Mouse (Mus musculus): ENCODE measurements around the gene Olfr704. TPM values are rescaled to one million over a fixed set of nuclear protein-coding genes. Genes with fewer than 3 reads are reported as not detected.
"Not testable (repeated sequence)": the region's sequence is repeated elsewhere in the genome, so short reads cannot be mapped to it uniquely, and the experiment has no call there.

Gene Olfr704
- total and polyA plus RNA-seq, 2 experiments from 2014 or later = not detected

DNA sequence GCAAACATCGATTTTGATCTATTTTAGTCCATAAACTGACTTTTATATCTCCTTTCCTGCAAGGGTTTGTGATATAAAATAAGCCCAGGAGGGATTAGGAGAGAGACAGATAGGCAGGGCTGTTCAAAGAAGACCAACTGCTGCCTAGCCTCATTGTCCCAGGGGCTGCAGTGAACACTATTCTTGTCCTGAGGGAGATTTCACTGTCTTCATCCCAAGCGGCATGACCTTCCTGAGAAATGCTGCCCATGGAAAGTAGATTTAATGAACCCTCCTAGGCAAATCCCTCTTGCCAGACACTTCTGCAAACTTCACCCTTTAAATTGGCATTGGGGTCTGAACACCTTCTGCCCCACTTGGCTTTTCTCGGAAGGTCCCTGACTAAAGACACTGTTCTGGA is 13.8 kb downstream of the Olfr704 start, which contains the start of gene Olfr705:
TSS of gene Olfr705 (minus strand) at position 101 of the 400 bp plus-strand sequence.
- H3K27ac ChIP-seq (ENCODE audit: low read depth, low read length) = no peak within 1 kb of the TSS
- H3K4me3 ChIP-seq (ENCODE audit: low read depth, low read length) = no peak within 1 kb of the TSS
- no peaks in the 10 kb centered on the region for H3K4me1 ChIP-seq (ENCODE audit: insufficient read depth, low read length)
- TF ChIP-seq CTCF (IDR thresholded peaks at IDR 0.05) = no peak
- DNase-seq (ENCODE audit: low spot score) (no peak), ATAC-seq (ENCODE audit: low FRiP score) (no peak)
- 84% methylated on average over 3 of the region's 3 CpGs for whole genome bisulfite sequencing
- H3K27me3 ChIP-seq (ENCODE audit: insufficient read depth, low read length) = no peaks in the 10 kb centered on the region
- no peak within 1 kb of the TSS for H3K4me2 ChIP-seq (ENCODE audit: low read depth, low read length, poor library complexity, severe bottlenecking)
- no peak within 1 kb of the TSS for H3K9ac ChIP-seq (replicated peaks; ENCODE audit: low read length, poor library complexity, severe bottlenecking)
- no peaks in the 10 kb centered on the region for H3K9me3 ChIP-seq (ENCODE audit: low read length)
- H3K36me3 ChIP-seq (ENCODE audit: insufficient read depth, low read length) = no peaks in the 10 kb centered on the region

DNA sequence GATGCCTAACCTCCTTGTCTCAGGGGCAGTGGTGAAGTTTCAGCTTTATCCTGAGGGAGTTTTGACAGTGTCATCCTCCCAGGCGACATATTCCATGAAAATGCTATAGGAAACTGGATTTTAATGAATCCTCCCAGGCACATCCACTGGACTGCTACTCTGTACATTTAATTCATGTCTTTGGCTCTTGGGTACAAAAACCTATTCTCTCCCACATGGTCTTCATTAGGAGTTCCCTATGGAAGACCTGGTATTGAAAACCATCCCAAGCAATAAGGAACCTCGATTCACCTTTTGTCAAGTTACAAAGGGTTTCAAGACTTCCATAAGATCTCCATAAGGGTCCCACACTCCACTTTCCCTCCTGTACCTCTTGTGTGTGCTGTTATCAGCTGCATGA is 25.1 kb downstream of the Olfr704 start, which contains the start of gene Olfr706:
TSS of gene Olfr706 (minus strand) at position 101 of the 400 bp plus-strand sequence.
- Histone ChIP-seq H3K9ac (replicated peaks; ENCODE audit: low read length, poor library complexity, severe bottlenecking) (no peak within 1 kb of the TSS), H3K27ac (ENCODE audit: low read depth, low read length) (no peak within 1 kb of the TSS), H3K4me3 (ENCODE audit: low read depth, low read length) (no peak within 1 kb of the TSS), H3K9me3 (ENCODE audit: low read length) (no peaks in the 10 kb centered on the region), H3K4me2 (ENCODE audit: low read depth, low read length, poor library complexity, severe bottlenecking) (no peak within 1 kb of the TSS), H3K36me3 (ENCODE audit: insufficient read depth, low read length) (no peaks in the 10 kb centered on the region), H3K4me1 (ENCODE audit: insufficient read depth, low read length) (no peaks in the 10 kb centered on the region), H3K27me3 (ENCODE audit: insufficient read depth, low read length) (no peaks in the 10 kb centered on the region)
- no peak for ATAC-seq (ENCODE audit: low FRiP score)
- DNase-seq (ENCODE audit: low spot score) = no peak
- TF ChIP-seq CTCF (IDR thresholded peaks at IDR 0.05) = no peak
- WGBS = 79% methylated on average over 2 of the region's 2 CpGs

DNA sequence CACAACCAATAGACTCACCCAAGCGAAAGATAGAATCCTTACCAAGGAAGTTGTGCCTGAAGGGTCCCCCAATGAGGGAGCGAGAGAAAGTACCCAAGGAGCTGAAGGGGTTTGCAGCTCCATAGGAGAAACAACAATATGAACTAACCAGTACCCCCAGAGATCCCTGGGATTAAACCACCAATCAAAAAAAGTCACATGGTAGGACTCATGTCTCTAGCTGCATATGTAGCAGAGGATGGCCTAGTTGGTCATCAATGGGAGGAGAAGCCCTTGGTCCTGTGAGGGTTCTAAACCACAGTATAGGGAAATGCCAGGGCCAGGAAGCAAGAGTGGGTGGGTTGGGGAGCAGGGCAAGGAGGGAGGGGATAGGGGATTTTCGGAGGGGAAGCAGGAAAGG is 38.2 kb downstream of the Olfr704 start, which contains the start of gene Olfr707:
TSS of gene Olfr707 (minus strand) at position 101 of the 400 bp plus-strand sequence.
- not testable (repeated sequence) for H3K4me2 ChIP-seq (ENCODE audit: low read depth, low read length, poor library complexity, severe bottlenecking); H3K4me1 ChIP-seq (ENCODE audit: insufficient read depth, low read length); H3K4me3 ChIP-seq (ENCODE audit: low read depth, low read length); DNase-seq (ENCODE audit: low spot score); H3K9ac ChIP-seq (replicated peaks; ENCODE audit: low read length, poor library complexity, severe bottlenecking); H3K27me3 ChIP-seq (ENCODE audit: insufficient read depth, low read length); H3K9me3 ChIP-seq (ENCODE audit: low read length); H3K36me3 ChIP-seq (ENCODE audit: insufficient read depth, low read length); H3K27ac ChIP-seq (ENCODE audit: low read depth, low read length); ATAC-seq (ENCODE audit: low FRiP score)
- 80% methylated on average over 3 of the region's 3 CpGs for WGBS

DNA sequence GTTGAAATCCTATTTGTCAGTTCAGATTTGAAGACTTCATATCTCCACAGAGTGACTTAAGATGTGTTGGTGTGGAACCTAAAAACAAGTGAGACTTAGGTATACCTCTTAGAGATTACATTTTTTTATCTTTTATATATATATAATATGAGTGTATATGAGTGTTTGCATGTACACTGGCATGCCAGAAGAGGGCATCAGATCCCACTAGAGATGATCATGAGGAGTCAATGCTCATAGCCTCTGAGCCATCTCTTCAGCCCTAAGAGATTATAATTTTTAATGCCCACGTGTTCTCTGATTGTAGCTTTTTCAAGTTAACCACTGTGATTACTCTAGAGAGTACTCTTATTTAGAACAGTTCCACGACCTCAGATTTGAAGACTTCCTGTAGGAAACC is 44.7 kb downstream of the Olfr704 start, which contains the start of gene Olfr1532-ps1:
TSS of gene Olfr1532-ps1 (plus strand) at position 326 of the 400 bp plus-strand sequence.
- no peak within 1 kb of the TSS for H3K27ac ChIP-seq (ENCODE audit: low read depth, low read length)
- no peaks in the 10 kb centered on the region for H3K4me1 ChIP-seq (ENCODE audit: insufficient read depth, low read length)
- no peaks in the 10 kb centered on the region for H3K27me3 ChIP-seq (ENCODE audit: insufficient read depth, low read length)
- 65% methylated on average over 2 of the region's 2 CpGs for WGBS
- DNase-seq (ENCODE audit: low spot score) = no peak
- ATAC-seq (ENCODE audit: low FRiP score) = no peak
- no peak within 1 kb of the TSS for H3K4me2 ChIP-seq (ENCODE audit: low read depth, low read length, poor library complexity, severe bottlenecking)
- TF ChIP-seq CTCF (IDR thresholded peaks at IDR 0.05) = no peak
- no peaks in the 10 kb centered on the region for H3K36me3 ChIP-seq (ENCODE audit: insufficient read depth, low read length)
- H3K9me3 ChIP-seq (ENCODE audit: low read length) = no peaks in the 10 kb centered on the region
- no peak within 1 kb of the TSS for H3K4me3 ChIP-seq (ENCODE audit: low read depth, low read length)
- H3K9ac ChIP-seq (replicated peaks; ENCODE audit: low read length, poor library complexity, severe bottlenecking) = no peak within 1 kb of the TSS

Other genes starting within 250 kb of the Olfr704 start
- gene Olfr693, start 182.6 kb upstream of the Olfr704 start, total RNA-seq (2014; rRNA removed) = not detected in 2 replicates
- not detected in 2 replicates for gene Olfr693, start 182.6 kb upstream of the Olfr704 start, polyA plus RNA-seq (2015; fragmentation: Nextera tagmentation; extraction: Ambion mirVana)
- not detected in 2 replicates for gene Olfr694, start 171.4 kb upstream of the Olfr704 start, total RNA-seq (2014; rRNA removed)
- not detected in 2 replicates for gene Olfr694, start 171.4 kb upstream of the Olfr704 start, polyA plus RNA-seq (2015; fragmentation: Nextera tagmentation; extraction: Ambion mirVana)
- gene Olfr695, start 146.8 kb upstream of the Olfr704 start, total RNA-seq (2014; rRNA removed) = not detected in 2 replicates
- gene Olfr695, start 146.8 kb upstream of the Olfr704 start, polyA plus RNA-seq (2015; fragmentation: Nextera tagmentation; extraction: Ambion mirVana) = not detected in 2 replicates
- 0.22 TPM in 1 of 2 replicates, not detected in the other for gene Olfr697, start 120.7 kb upstream of the Olfr704 start, total RNA-seq (2014; rRNA removed)
- gene Olfr697, start 120.7 kb upstream of the Olfr704 start, polyA plus RNA-seq (2015; fragmentation: Nextera tagmentation; extraction: Ambion mirVana) = not detected in 2 replicates
- gene Olfr698, start 107.8 kb upstream of the Olfr704 start, total RNA-seq (2014; rRNA removed) = not detected in 2 replicates
- gene Olfr698, start 107.8 kb upstream of the Olfr704 start, polyA plus RNA-seq (2015; fragmentation: Nextera tagmentation; extraction: Ambion mirVana) = not detected in 2 replicates
- not detected in 2 replicates for gene Olfr699, start 70.0 kb upstream of the Olfr704 start, total RNA-seq (2014; rRNA removed)
- not detected in 2 replicates for gene Olfr699, start 70.0 kb upstream of the Olfr704 start, polyA plus RNA-seq (2015; fragmentation: Nextera tagmentation; extraction: Ambion mirVana)
- gene Olfr700, start 54.4 kb upstream of the Olfr704 start, total RNA-seq (2014; rRNA removed) = not detected in 2 replicates
- not detected in 2 replicates for gene Olfr700, start 54.4 kb upstream of the Olfr704 start, polyA plus RNA-seq (2015; fragmentation: Nextera tagmentation; extraction: Ambion mirVana)
- gene Olfr701, start 49.1 kb upstream of the Olfr704 start, total RNA-seq (2014; rRNA removed) = not detected in 2 replicates
- gene Olfr701, start 49.1 kb upstream of the Olfr704 start, polyA plus RNA-seq (2015; fragmentation: Nextera tagmentation; extraction: Ambion mirVana) = not detected in 2 replicates
- gene Olfr702, start 29.3 kb upstream of the Olfr704 start, total RNA-seq (2014; rRNA removed) = not detected in 2 replicates
- not detected in 2 replicates for gene Olfr702, start 29.3 kb upstream of the Olfr704 start, polyA plus RNA-seq (2015; fragmentation: Nextera tagmentation; extraction: Ambion mirVana)
- not detected in 2 replicates for gene Olfr703, start 19.8 kb upstream of the Olfr704 start, total RNA-seq (2014; rRNA removed)
- gene Olfr703, start 19.8 kb upstream of the Olfr704 start, polyA plus RNA-seq (2015; fragmentation: Nextera tagmentation; extraction: Ambion mirVana) = not detected in 2 replicates
- gene Olfr705, start 13.7 kb downstream of the Olfr704 start, total RNA-seq (2014; rRNA removed) = not detected in 2 replicates
- gene Olfr705, start 13.7 kb downstream of the Olfr704 start, polyA plus RNA-seq (2015; fragmentation: Nextera tagmentation; extraction: Ambion mirVana) = not detected in 2 replicates
- not detected in 2 replicates for gene Olfr706, start 25.0 kb downstream of the Olfr704 start, total RNA-seq (2014; rRNA removed)
- not detected in 2 replicates for gene Olfr706, start 25.0 kb downstream of the Olfr704 start, polyA plus RNA-seq (2015; fragmentation: Nextera tagmentation; extraction: Ambion mirVana)
- gene Olfr707, start 38.1 kb downstream of the Olfr704 start, total RNA-seq (2014; rRNA removed) = not detected in 2 replicates
- not detected in 2 replicates for gene Olfr707, start 38.1 kb downstream of the Olfr704 start, polyA plus RNA-seq (2015; fragmentation: Nextera tagmentation; extraction: Ambion mirVana)
- not detected in 2 replicates for gene Olfr1532-ps1, start 44.8 kb downstream of the Olfr704 start, total RNA-seq (2014; rRNA removed)
- not detected in 2 replicates for gene Olfr1532-ps1, start 44.8 kb downstream of the Olfr704 start, polyA plus RNA-seq (2015; fragmentation: Nextera tagmentation; extraction: Ambion mirVana)
- not detected in 2 replicates for gene Olfr709-ps1, start 69.0 kb downstream of the Olfr704 start, total RNA-seq (2014; rRNA removed)
- gene Olfr709-ps1, start 69.0 kb downstream of the Olfr704 start, polyA plus RNA-seq (2015; fragmentation: Nextera tagmentation; extraction: Ambion mirVana) = not detected in 2 replicates
- not detected in 2 replicates for gene Olfr710, start 85.1 kb downstream of the Olfr704 start, total RNA-seq (2014; rRNA removed)
- gene Olfr710, start 85.1 kb downstream of the Olfr704 start, polyA plus RNA-seq (2015; fragmentation: Nextera tagmentation; extraction: Ambion mirVana) = not detected in 2 replicates
- not detected in 2 replicates for gene Olfr6, start 100.8 kb downstream of the Olfr704 start, total RNA-seq (2014; rRNA removed)
- not detected in 2 replicates for gene Olfr6, start 100.8 kb downstream of the Olfr704 start, polyA plus RNA-seq (2015; fragmentation: Nextera tagmentation; extraction: Ambion mirVana)
- not detected in 2 replicates for gene Olfr711, start 112.3 kb downstream of the Olfr704 start, total RNA-seq (2014; rRNA removed)
- not detected in 2 replicates for gene Olfr711, start 112.3 kb downstream of the Olfr704 start, polyA plus RNA-seq (2015; fragmentation: Nextera tagmentation; extraction: Ambion mirVana)
- not detected in 2 replicates for gene Olfr2, start 142.9 kb downstream of the Olfr704 start, total RNA-seq (2014; rRNA removed)
- not detected in 2 replicates for gene Olfr2, start 142.9 kb downstream of the Olfr704 start, polyA plus RNA-seq (2015; fragmentation: Nextera tagmentation; extraction: Ambion mirVana)
- not detected in 2 replicates for gene Olfr713, start 168.0 kb downstream of the Olfr704 start, total RNA-seq (2014; rRNA removed)
- not detected in 2 replicates for gene Olfr713, start 168.0 kb downstream of the Olfr704 start, polyA plus RNA-seq (2015; fragmentation: Nextera tagmentation; extraction: Ambion mirVana)
- not detected in 2 replicates for gene Olfr714, start 207.8 kb downstream of the Olfr704 start, total RNA-seq (2014; rRNA removed)
- not detected in 2 replicates for gene Olfr714, start 207.8 kb downstream of the Olfr704 start, polyA plus RNA-seq (2015; fragmentation: Nextera tagmentation; extraction: Ambion mirVana)
- not detected in 2 replicates for gene Olfr17, start 230.0 kb downstream of the Olfr704 start, total RNA-seq (2014; rRNA removed)
- gene Olfr17, start 230.0 kb downstream of the Olfr704 start, polyA plus RNA-seq (2015; fragmentation: Nextera tagmentation; extraction: Ambion mirVana) = not detected in 2 replicates
- gene Olfr715b, start 247.2 kb downstream of the Olfr704 start, total RNA-seq (2014; rRNA removed) = not detected in 2 replicates
- not detected in 2 replicates for gene Olfr715b, start 247.2 kb downstream of the Olfr704 start, polyA plus RNA-seq (2015; fragmentation: Nextera tagmentation; extraction: Ambion mirVana)